Mouse (Mus musculus) inflammation-experienced regulatory T-cells, adult 16 weeks (primary cell): ENCODE measurements around the gene Pkn3. TPM values are rescaled to one million over a fixed set of nuclear protein-coding genes. Genes with fewer than 3 reads are reported as not detected.

ENCODE experiments used
- polyA plus RNA-seq: library from polyadenylated mRNA; unstranded; fragments of 100-300 nt; shearing (Covaris generic); gene quantifications from one replicate; pipeline ENCODE4 v1.2.1, GENCODE M21; 2017

Gene Pkn3
- 2.5 TPM for polyA plus RNA-seq

GRCm38 (mm10) chr2:30077502-30078348, at the start of gene Pkn3:
TSS of gene Pkn3 (plus strand) at chr2:30077684.

GRCm38 (mm10) chr2:30048699-30049388, 28.6 kb upstream of the Pkn3 start, which contains the start of gene Wdr34:
TSS of gene Wdr34 (minus strand) at chr2:30048881.

GRCm38 (mm10) chr2:30057223-30057904, 20.1 kb upstream of the Pkn3 start, which contains the start of gene Set:
TSS of gene Set (plus strand) at chr2:30057378.

GRCm38 (mm10) chr2:30093471-30094207, 16.2 kb downstream of the Pkn3 start, which contains the start of gene Zdhhc12:
TSS of gene Zdhhc12 (minus strand) at chr2:30093648.

GRCm38 (mm10) chr2:30124472-30125274, 47.2 kb downstream of the Pkn3 start, which contains the start of gene Zer1:
TSS of gene Zer1 (minus strand) at chr2:30124585.

GRCm38 (mm10) chr2:30133613-30134377, 56.3 kb downstream of the Pkn3 start, which contains the start of gene Tbc1d13:
TSS of gene Tbc1d13 (plus strand) at chr2:30133746.

Other genes starting within 250 kb of the Pkn3 start
- gene Cercam, start 208.5 kb upstream of the Pkn3 start, polyA plus RNA-seq: 0.41 TPM
- 85.8 TPM for gene Odf2, start 188.5 kb upstream of the Pkn3 start, polyA plus RNA-seq
- gene Gle1, start 142.3 kb upstream of the Pkn3 start, polyA plus RNA-seq: 84.5 TPM
- gene Sptan1, start 112.1 kb upstream of the Pkn3 start, polyA plus RNA-seq: 124 TPM
- 1.7 TPM for gene Wdr34, start 28.8 kb upstream of the Pkn3 start, polyA plus RNA-seq
- gene Set, start 20.3 kb upstream of the Pkn3 start, polyA plus RNA-seq: 141 TPM
- gene Zdhhc12, start 16.0 kb downstream of the Pkn3 start, polyA plus RNA-seq: 32.3 TPM
- gene Zer1, start 46.9 kb downstream of the Pkn3 start, polyA plus RNA-seq: 37.3 TPM
- 8.8 TPM for gene Tbc1d13, start 56.1 kb downstream of the Pkn3 start, polyA plus RNA-seq
- gene Endog, start 93.8 kb downstream of the Pkn3 start, polyA plus RNA-seq: 2.6 TPM
- 47.6 TPM for gene Spout1, start 100.8 kb downstream of the Pkn3 start, polyA plus RNA-seq
- gene Kyat1, start 128.2 kb downstream of the Pkn3 start, polyA plus RNA-seq: 11.9 TPM
- gene Lrrc8a, start 160.0 kb downstream of the Pkn3 start, polyA plus RNA-seq: 6.4 TPM
- 1.6 TPM for gene Gm28035, start 162.9 kb downstream of the Pkn3 start, polyA plus RNA-seq
- gene Phyhd1, start 188.5 kb downstream of the Pkn3 start, polyA plus RNA-seq: 4.7 TPM
- not detected for gene Gm28038, start 203.4 kb downstream of the Pkn3 start, polyA plus RNA-seq
- 19.2 TPM for gene Dolk, start 208.7 kb downstream of the Pkn3 start, polyA plus RNA-seq
- 25.2 TPM for gene Nup188, start 208.7 kb downstream of the Pkn3 start, polyA plus RNA-seq